ENCODE assay signal across 8 mouse cellular contexts in the genomic region with DNA sequence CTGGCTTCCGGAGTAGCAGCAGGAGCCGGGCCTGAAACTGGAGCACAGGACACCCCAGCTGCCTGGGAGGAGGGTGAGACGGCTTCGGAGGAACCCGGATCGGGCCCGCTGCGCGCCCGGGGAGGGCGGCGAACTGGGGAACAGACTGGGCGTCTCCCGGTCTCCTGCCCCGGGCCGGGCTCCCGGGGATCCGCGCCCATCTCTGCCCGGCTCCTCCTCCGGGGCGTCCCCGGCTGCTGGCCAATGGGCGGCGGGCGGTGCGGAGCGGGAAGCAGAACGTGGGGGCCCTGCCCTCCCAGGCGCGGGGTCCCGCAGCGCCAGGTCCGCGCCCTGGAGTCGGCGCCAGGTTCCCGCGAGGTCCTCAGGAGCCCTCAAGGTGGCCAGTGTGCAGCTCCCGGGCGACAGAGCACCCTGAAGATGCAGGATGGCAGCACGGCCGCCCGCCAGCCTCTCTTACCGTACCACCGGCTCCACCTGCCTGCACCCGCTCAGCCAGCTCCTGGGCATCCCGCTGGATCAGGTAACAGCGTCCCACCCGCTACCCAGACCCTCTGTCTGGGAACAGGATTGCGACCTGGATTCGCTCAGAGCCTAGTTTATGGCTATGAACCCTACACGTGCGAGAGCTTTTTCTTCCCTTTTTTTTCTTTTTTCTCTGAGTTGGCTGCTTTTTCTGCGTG. TPM values are rescaled to one million over a fixed set of nuclear protein-coding genes. Genes with fewer than 3 reads are reported as not detected.
DNase-seq lines count a peak whose midpoint lies in the region; ATAC-seq and TF ChIP-seq lines count a peak whose summit lies in the region.

Gene Mboat1, plus strand, starts transcription at position 247 of the 680 bp plus-strand sequence.

- peak; percentile 83 for DNase-seq in gastrocnemius, postnatal 25 days
- DNase-seq in left cerebral cortex, adult 8-10 months (ENCODE audit: low spot score in 2 of 2): peak; percentile 18 to 30
- DNase-seq in right cerebral cortex, adult 18-20 months: peak; percentile 56
- peak; percentile 90 for DNase-seq in urinary bladder, adult 2 months (ENCODE audit: low spot score)

- peak; percentile 93 for ATAC-seq in activated CD4-positive, CD25-positive, alpha-beta regulatory T cell, adult 4 months
- peak; percentile 94 for ATAC-seq in inflammation-experienced regulatory T-cells, adult 6 months
- peak; percentile 93 for ATAC-seq in megakaryocyte, adult 5-6 weeks (ENCODE audit: poor library complexity, severe bottlenecking)

- H3K4me3 ChIP-seq in cortical plate, adult 2 months (ENCODE audit: insufficient read depth, low read length): peak within 1 kb of the TSS; percentile 46

- TF ChIP-seq CTCF in cortical plate, adult 2 months (IDR thresholded peaks at IDR 0.05; ENCODE audit: extremely low read depth, insufficient read depth, low read length): no peak

- no peaks in the 10 kb centered on the region for H3K4me1 ChIP-seq in cortical plate, adult 2 months (ENCODE audit: control insufficient read depth, insufficient read depth, low read length)

- no peak within 1 kb of the TSS for H3K27ac ChIP-seq in cortical plate, adult 2 months (ENCODE audit: insufficient read depth, low read length)

- TF ChIP-seq POLR2A in cortical plate, adult 2 months (IDR thresholded peaks at IDR 0.05; ENCODE audit: extremely low read depth, insufficient read depth, low read length): no peak

RNA-seq across cellular contexts. Expression of gene Mboat1, which starts in this region (rescaled TPM):
- 10 to 100 TPM; 13.2 to 16.1 TPM for polyA plus RNA-seq in activated CD4-positive, CD25-positive, alpha-beta regulatory T cell, adult 4 months (2017; shearing (Covaris generic))
- polyA plus RNA-seq in cortical plate, adult 2 months (2012; rRNA removed): 2.8 and 3.2 TPM in 2 replicates
- total RNA-seq in gastrocnemius, postnatal 25 days (2021): 1 to 10 TPM; 1.7 to 2.5 TPM
- polyA plus RNA-seq in inflammation-experienced regulatory T-cells, adult 6 months (2017; shearing (Covaris generic)): 10 to 100 TPM; 15.5 to 17.2 (median 16.0) TPM
- total RNA-seq in left cerebral cortex, adult 8-10 months (2022): 1 to 10 TPM; 1.8 to 2.6 (median 2.3) TPM
- 19.1 and 19.8 TPM in 2 replicates for total RNA-seq in megakaryocyte, adult 5-6 weeks (2015)
- 13.5 and 15.2 TPM in 2 replicates for total RNA-seq in megakaryocyte, adult 5-6 weeks (2017)
- polyA plus RNA-seq in urinary bladder, adult 2 months (2012; rRNA removed): 11.3 and 12.7 TPM in 2 replicates

Comparison
In these comparisons a context has a peak if more than half of its experiments do, and no peak if none do; other contexts are left out.
1. RNA of gene Mboat1 (total RNA-seq): 13.5 to 19.8 TPM in megakaryocyte, adult 5-6 weeks; 1.7 to 2.5 TPM in gastrocnemius, postnatal 25 days and 1.8 to 2.6 TPM in left cerebral cortex, adult 8-10 months; every median in the first group is over 4 times any median in the second.
2. DNase-seq: peak in every context shown above with its lines; median percentile 90 in urinary bladder, adult 2 months; 83 in gastrocnemius, postnatal 25 days; 56 in right cerebral cortex, adult 18-20 months; 24 in left cerebral cortex, adult 8-10 months.
3. Peak in every context shown above with its lines, with median percentiles within 50 percentile points of each other: ATAC-seq.